Mouse (Mus musculus): Measurements from ENCODE around the gene Rnf138rt1. TPM values are rescaled to one million over a fixed set of nuclear protein-coding genes. Genes with fewer than 3 reads are reported as not detected.

Rnf138rt1 gene
- not detected in 2 replicates for polyA plus RNA-seq (2015; fragmentation: Nextera tagmentation; extraction: Ambion mirVana)

DNA sequence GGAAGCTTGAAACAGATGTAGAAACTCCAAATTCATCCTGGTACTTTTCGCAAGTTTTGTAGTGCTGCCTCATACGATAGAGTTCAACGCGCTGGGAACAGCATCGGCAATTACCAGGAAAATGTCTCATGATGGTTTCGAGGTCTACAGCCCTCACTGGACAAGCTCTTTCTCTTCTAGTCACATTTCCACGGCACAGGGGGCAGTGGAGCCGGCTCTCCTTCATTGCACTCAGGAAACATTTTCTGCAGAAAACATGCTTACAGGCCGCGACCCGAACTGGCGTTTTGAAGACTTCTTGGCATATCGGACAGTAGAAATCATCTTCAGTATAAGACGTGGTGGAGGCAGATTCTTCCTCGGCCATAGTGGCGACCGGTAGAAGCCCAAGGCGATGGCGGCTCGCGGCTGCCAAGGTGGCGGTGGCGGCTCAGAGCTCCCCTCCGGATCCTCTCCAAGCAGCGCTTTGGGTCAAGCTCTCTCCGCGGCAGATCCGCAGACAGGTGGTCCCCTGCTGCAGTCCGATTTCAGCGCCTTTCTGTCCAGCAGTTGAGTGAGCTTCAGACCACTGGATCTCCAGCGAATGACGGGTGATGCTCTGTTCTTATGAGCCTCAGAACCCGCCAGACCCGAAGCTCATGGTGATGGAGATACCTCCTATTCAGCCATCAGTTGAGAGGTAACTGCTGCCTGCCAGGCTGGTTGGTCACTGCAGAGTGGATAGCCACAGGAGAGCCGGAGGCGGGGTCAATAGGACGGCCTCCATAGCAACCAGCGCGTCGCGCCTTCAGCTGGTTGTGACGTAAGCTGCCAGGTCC lies at the start of gene Rnf138rt1:
Gene Rnf138rt1, minus strand, starts transcription at position 713 of the 818 bp plus-strand sequence.

Other genes starting within 250 kb of the Rnf138rt1 start
- not detected in 2 replicates for gene Grpr, start 211.7 kb downstream of the Rnf138rt1 start, polyA plus RNA-seq (2015; fragmentation: Nextera tagmentation; extraction: Ambion mirVana)
- 9.8 and 13.2 TPM in 2 replicates for gene Ap1s2, start 147.7 kb upstream of the Rnf138rt1 start, polyA plus RNA-seq (2015; fragmentation: Nextera tagmentation; extraction: Ambion mirVana)
- 37.8 and 38.4 TPM in 2 replicates for gene Zrsr2, start 197.3 kb upstream of the Rnf138rt1 start, polyA plus RNA-seq (2015; fragmentation: Nextera tagmentation; extraction: Ambion mirVana)

All from spleen, postnatal 0 days (tissue).